Mouse (Mus musculus) testis, postnatal 14 days (tissue): ENCODE measurements around the gene Hmcn2.

ENCODE experiments used
- DNase-seq: peaks from one replicate; pipeline ENCODE4 v3.0.0; 2021; ENCODE audit warnings: low spot score

Hmcn2 gene

GRCm38 (mm10) chr2:31314007-31314465 is at the start of gene Hmcn2:
Gene Hmcn2 (plus strand): TSS chr2:31314415.
- DNase-seq = no peak

- no peak for DNase-seq
Measured at GRCm38 (mm10) chr2:31267447-31267846, 46.8 kb upstream of the Hmcn2 start.

GRCm38 (mm10) chr2:31268631-31269030 is 45.6 kb upstream of the Hmcn2 start:
- no peak for DNase-seq

- no peak for DNase-seq
Measured at GRCm38 (mm10) chr2:31269188-31269587, 45.0 kb upstream of the Hmcn2 start.

GRCm38 (mm10) chr2:31269847-31270246 is 44.4 kb upstream of the Hmcn2 start:
- DNase-seq = no peak

GRCm38 (mm10) chr2:31270470-31270869 is 43.7 kb upstream of the Hmcn2 start:
- DNase-seq = no peak

GRCm38 (mm10) chr2:31271071-31271470 is 43.1 kb upstream of the Hmcn2 start:
- no peak for DNase-seq

GRCm38 (mm10) chr2:31274993-31275392 is 39.2 kb upstream of the Hmcn2 start:
- no peak for DNase-seq

GRCm38 (mm10) chr2:31277810-31278209 is 36.4 kb upstream of the Hmcn2 start:
- DNase-seq = no peak

- DNase-seq = no peak
Measured at GRCm38 (mm10) chr2:31278483-31278882, 35.7 kb upstream of the Hmcn2 start.

- DNase-seq = no peak
Measured at GRCm38 (mm10) chr2:31281138-31281537, 33.1 kb upstream of the Hmcn2 start.

- DNase-seq = no peak
Measured at GRCm38 (mm10) chr2:31282266-31282665, 31.9 kb upstream of the Hmcn2 start.

- no peak for DNase-seq
Measured at GRCm38 (mm10) chr2:31282880-31283279, 31.3 kb upstream of the Hmcn2 start.

- DNase-seq = no peak
Measured at GRCm38 (mm10) chr2:31284531-31284930, 29.7 kb upstream of the Hmcn2 start.

GRCm38 (mm10) chr2:31291421-31291820 is 22.8 kb upstream of the Hmcn2 start:
- DNase-seq = no peak

- DNase-seq = peak; percentile 69
Measured at GRCm38 (mm10) chr2:31294985-31295384, 19.2 kb upstream of the Hmcn2 start.

GRCm38 (mm10) chr2:31296395-31296794 is 17.8 kb upstream of the Hmcn2 start:
- DNase-seq = no peak

- DNase-seq = peak; percentile 43
Measured at GRCm38 (mm10) chr2:31297602-31298268, 16.5 kb upstream of the Hmcn2 start.

GRCm38 (mm10) chr2:31298814-31299213 is 15.4 kb upstream of the Hmcn2 start:
- DNase-seq = no peak

GRCm38 (mm10) chr2:31299266-31299665 is 14.9 kb upstream of the Hmcn2 start:
- DNase-seq = no peak

GRCm38 (mm10) chr2:31299996-31300395 is 14.2 kb upstream of the Hmcn2 start:
- DNase-seq = no peak

- no peak for DNase-seq
Measured at GRCm38 (mm10) chr2:31303177-31303576, 11.0 kb upstream of the Hmcn2 start.

- DNase-seq = no peak
Measured at GRCm38 (mm10) chr2:31304191-31304590, 10.0 kb upstream of the Hmcn2 start.
